Mouse (Mus musculus) R1 (cell line): Measurements from ENCODE around the gene Crocc.

Source experiments
- DNase-seq: peaks from one replicate; pipeline ENCODE4 v3.0.0-alpha.2; 2018; ENCODE audit warnings: low read depth, low spot score

Crocc gene

DNA sequence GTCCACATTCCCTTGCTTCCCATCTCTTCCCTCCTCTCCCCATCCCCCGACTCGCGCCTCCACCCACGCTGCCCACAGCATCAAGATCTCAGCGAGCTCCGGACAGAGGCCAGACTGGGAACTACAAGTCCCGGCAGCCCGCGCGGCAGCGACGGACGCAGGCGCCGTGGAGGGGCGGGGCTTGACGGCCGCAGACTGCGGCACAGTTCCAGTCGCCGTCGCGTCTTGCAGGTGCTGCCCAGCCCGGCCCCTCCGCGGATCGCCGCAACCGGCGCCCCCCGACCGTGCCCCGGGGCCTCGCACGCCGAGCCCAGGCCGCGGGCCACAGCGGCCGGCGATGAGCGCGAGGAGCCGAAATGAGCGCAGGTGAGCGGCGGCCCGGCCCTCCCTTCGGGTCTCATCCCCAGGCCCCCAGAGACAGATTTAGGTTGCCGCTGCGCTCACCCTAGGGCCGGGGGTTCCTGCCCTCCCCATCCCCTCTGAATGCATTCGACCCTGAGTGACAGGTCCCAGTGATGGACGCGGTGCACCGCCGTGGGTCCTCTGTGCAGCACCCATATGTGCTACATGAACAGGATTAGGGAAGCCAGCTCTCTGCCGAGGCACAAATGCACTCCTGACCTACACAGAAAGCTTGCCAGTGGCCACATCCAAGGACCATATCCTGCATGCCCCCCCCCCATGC, 73.5 kb downstream of the Crocc start, which contains the start of gene Atp13a2:
Gene Atp13a2 (plus strand): TSS at position 163 of the 685 bp plus-strand sequence.
- peak; percentile 85 for DNase-seq

DNA sequence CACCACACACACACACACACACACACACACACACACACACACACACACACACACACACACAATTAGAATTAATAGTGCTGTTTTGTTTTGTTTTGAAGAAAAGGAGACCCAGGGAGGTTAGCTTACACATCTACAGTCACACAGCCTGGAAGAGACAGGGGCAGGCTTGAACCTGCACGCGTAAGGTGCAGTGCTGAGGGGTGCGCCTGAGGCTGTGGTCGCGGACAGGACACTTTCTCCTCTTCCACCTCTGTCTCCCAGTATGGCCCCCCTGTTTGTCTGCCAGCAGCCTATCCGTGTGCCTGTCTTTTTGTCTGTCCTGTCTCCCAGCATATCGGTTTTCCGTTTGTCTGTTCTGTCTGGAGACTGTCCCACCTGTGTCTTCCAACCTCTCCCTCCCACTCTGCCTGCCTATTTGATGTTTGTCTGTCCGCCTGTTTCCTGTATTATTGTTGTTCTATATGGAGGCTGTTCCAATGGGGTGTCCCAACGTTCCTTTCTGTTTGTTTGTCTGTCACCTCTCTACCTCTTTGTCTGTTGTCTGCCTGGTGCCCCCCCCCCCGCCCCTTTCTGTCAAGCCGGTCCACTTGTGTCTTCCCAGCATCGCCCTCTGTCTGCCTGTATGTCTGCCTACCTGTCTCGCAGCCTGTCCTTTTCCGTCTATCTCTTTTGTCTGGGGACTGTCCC, 74.2 kb downstream of the Crocc start:
- no peak for DNase-seq

DNA sequence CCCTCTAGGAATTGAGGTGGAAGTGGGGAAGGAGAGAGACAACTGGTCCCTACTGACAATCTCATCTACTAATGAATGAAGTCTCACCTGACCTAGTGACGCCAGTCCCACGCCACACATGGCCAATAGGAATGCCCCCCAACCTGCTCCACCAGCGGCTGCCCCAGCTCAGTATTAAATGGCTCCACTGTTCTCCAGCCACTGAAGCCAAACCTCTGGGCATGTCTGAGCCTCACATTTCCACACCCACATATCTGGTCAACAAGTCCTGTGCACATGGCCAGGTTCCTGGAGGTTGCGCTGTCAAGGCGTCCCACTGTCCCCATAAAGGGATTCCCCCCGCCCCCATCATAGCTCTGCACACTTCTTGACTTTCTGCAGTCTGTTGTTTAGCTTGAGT, 75.8 kb downstream of the Crocc start:
- DNase-seq, result no peak

DNA sequence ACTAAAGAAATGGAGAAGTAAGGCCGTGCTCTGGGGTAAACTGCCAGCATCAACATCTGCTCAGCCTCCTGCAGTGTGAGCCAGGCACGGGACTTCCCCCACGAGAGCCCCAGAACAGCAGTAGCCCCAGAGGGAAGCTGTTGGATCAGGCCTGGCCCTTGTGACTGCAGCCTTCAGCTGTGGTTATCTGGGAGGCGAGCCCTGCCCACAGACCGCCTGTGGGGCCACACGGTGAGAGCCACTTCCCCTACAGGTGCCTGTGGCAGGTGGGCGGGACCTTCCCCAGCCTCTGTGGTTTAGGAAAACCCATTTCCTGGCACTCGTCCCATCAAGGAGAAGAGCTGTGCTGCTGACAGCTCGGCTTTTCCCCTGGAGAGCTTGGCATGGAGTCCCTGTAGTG, 76.9 kb downstream of the Crocc start:
- no peak for DNase-seq

DNA sequence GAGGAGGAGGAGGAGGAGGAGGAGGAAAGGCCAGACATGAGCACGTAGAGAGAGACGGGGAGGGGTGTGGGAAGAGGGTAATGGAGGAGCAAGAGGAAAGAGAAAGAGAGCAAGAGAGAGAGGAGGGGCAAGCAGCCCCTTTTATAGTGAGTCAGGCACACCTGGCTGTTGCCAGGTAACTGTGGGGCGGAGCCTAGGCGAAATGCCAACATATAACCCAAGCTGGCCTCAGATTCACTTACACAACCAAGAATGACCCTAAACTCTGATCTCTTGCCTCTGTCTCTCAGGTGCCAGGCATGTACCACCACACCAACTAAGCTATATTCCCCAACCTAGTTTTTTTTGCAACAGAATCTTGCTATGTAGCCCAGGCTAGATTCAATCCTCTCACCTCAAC, 77.5 kb downstream of the Crocc start:
- no peak for DNase-seq

DNA sequence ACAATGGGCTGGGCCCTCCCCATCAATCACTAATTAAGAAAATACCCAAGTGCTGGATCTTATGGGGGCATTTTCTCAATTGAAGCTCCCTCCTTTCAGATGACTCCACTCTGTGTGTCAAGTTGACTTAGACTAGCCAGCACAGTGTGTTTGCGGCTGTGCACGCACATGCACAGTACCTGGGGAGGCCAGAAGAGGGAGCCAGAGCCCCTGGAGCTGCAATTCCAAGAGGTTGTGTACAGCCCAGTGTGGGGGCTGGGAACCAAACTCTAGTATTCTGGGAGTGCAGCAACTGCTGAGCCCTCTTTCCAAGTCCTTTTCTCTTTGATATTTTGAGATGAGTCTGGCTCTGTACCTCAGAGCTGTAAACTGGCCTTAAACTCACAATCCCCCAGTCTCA, 78.7 kb downstream of the Crocc start:
- peak; percentile 79 for DNase-seq

DNA sequence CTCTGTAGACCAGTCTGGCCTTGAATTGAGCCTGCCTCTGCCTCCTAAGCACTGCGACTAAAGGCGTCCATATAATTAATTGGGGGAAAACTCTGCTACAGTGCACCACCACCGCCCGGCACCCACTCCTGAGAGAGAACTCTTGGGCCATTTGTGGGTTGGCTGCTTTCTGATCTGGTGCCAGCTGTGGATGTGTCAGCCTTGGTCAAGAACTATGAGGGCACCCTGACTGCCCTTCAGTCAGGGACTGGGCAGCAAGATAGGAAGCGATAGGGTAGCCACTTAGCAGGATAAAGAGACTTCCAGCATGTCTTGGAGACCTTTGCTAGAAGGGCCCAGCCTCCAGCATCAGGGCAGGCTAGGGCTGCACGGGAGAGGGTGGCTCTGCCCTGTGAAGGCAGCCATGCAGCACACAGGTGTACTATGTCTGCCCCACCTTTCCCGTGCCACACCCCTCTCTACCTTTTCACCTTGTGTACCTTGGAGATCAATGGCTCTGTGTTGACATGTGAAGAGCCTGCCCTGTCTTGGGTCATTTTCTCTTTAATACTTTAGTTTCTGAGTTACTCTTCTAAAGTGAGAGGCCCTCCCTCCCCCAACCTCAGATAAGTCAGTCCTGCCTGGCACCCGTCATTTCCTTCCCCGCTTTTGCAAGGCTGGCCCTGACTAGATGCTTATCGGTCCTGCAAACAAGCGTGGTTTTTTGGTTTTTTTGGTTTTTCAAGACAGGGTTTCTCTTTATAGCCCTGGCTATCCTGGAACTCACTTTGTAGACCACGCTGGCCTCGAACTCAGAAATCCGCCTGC, 82.3 kb downstream of the Crocc start:
- DNase-seq, result peak; percentile 16

DNA sequence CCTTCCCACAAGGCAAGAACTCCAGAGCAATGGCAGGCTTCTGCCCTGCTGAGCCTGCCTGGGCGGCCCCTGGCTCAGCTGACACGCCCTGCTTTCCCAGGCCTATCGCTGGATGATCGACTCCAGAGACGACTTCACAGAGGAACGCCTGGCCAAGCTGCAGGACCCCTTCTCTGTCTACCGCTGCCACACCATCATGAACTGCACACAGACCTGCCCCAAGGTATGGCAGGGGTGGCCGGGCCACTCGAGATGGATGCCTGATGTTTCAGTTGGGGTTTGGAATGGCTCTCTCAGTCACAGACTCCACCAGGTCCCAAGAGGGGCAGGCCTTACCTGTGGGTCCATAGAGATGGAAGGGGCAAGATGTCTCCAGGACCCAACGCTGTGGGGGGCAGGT, 83.1 kb downstream of the Crocc start:
- no peak for DNase-seq

DNA sequence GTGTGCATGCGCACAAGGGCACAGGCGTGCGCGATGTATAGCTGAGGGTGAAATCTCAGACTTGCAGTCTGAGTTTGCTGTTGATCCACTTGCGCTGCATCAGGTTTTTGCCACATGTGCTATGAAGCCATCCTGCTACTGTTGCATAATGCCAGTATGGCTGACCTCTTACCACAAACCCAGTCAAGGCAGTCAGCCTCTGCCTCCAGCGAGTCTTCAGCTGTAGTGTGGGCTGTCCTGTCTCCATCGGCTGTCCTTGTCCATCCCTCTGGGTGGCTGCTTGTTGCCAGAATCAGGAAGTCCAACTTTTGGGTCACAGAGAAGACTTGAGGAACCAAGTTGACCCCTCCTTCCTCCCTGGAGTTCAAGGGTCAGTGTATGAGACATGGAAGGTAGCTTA, 85.0 kb downstream of the Crocc start:
- DNase-seq, result no peak

DNA sequence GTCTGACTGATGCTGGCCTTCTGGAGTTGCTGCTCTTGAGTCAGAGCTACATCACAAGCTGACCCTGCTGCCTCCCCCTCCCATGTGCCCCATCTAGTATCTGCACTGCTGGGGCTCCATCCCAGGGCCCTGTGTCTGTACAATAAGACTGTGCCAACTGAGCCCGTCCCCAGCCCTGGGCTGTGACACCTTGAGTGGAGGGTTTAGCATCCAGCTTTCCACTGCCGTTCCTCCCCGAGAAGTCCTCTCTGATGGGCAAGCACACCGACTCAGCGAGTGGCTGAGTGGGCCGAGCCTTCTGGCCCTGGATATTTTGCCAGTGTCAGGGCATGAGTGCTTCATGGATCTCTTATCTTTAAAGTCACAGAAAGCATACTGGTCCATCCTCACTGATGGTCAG, 85.9 kb downstream of the Crocc start:
- no peak for DNase-seq

DNA sequence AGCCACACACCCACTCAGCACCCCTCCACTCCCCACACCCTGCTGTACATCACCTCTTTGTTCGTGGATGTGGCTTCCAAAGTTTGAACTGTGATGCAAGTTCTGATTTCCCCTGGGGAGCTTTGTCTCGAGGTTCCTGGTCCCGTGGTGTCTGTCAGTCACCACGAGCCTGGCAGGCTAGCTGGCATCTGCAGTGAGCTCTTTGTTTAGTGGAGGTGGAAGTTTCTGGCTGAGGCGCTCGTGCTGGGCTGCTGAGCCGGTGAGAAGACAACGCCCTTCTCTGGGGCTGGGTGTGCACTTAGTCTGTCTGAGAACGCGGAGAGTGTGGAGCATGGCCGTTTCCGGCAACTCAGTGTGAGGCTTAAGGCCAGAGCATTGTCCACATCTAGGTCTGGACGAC, 88.7 kb downstream of the Crocc start:
- DNase-seq, result peak; percentile 55

DNA sequence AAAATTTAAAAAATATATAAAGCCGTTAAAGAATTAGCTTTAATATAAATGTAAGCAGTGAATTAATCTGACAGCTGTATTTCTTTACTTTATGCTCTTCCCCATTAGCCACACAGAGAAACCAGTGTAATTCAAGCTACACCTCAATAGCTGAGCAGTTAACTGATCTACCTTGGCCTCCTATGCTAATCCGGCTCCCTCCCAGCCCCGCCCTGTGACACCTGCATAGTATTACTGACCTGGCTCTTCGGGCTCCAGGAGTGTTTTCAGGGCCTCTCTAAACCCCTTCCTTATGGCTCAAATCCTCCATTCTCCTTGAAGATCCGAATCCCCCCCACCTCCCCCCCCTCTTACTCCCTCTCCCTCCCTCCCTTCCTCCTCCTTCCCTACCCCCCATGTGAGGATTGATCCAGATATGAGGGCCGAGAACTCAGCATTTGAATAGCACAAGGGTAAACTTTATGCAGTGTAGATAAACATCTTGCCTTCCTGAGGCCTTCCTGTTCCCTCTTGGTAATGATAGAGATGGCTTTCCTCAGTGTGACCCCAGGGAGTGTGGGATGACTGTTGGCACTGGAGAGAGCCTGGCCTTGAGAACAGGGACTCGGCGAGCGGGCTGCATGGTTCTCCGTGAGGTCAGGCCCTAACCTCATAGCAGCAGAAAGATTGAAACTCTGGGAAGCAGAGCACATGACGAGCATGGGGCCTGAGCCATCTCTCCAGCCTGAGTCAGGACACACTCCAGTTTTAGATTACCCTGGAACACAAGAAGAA, 92.8 kb downstream of the Crocc start:
- peak; percentile 55 for DNase-seq
